Mouse (Mus musculus) retina, embryonic 14.5 days (tissue): ENCODE measurements around the gene Kcnh2.

Source experiments
- DNase-seq: peaks from one replicate; pipeline ENCODE4 v3.0.0-alpha.2; 2015; ENCODE audit warnings: low spot score

Kcnh2 gene

GRCm38 (mm10) chr5:24319776-24320466 lies 31.5 kb downstream of the Kcnh2 start:
- peak; percentile 29 for DNase-seq

GRCm38 (mm10) chr5:24309223-24309622 lies 42.2 kb downstream of the Kcnh2 start:
- no peak for DNase-seq

GRCm38 (mm10) chr5:24308621-24309020 lies 42.8 kb downstream of the Kcnh2 start:
- no peak for DNase-seq

GRCm38 (mm10) chr5:24307118-24307777 lies 44.2 kb downstream of the Kcnh2 start:
- DNase-seq, result no peak

- DNase-seq, result no peak
Measured at GRCm38 (mm10) chr5:24303199-24303598, 48.2 kb downstream of the Kcnh2 start.

- DNase-seq, result no peak
Measured at GRCm38 (mm10) chr5:24299845-24300589, 51.4 kb downstream of the Kcnh2 start.

GRCm38 (mm10) chr5:24291954-24292353 lies 59.5 kb downstream of the Kcnh2 start:
- no peak for DNase-seq

- no peak for DNase-seq
Measured at GRCm38 (mm10) chr5:24286221-24286970, 65.0 kb downstream of the Kcnh2 start.

- DNase-seq, result peak; percentile 40
Measured at GRCm38 (mm10) chr5:24284145-24284544, 67.3 kb downstream of the Kcnh2 start.

- no peak for DNase-seq
Measured at GRCm38 (mm10) chr5:24283181-24283580, 68.2 kb downstream of the Kcnh2 start.

GRCm38 (mm10) chr5:24280523-24280922 lies 70.9 kb downstream of the Kcnh2 start:
- DNase-seq, result peak; percentile 91

- no peak for DNase-seq
Measured at GRCm38 (mm10) chr5:24279527-24279926, 71.9 kb downstream of the Kcnh2 start.

GRCm38 (mm10) chr5:24278206-24278605 lies 73.2 kb downstream of the Kcnh2 start:
- no peak for DNase-seq

- DNase-seq, result no peak
Measured at GRCm38 (mm10) chr5:24273683-24274621, 77.5 kb downstream of the Kcnh2 start.

- no peak for DNase-seq
Measured at GRCm38 (mm10) chr5:24270941-24271340, 80.5 kb downstream of the Kcnh2 start.
